Mouse (Mus musculus): ENCODE measurements at regions not wholly inside any gene's neighbourhood (a gene's known extent, or its start where the extent isn't known, plus 50 kb on each side); places are given as distances from the start of the nearest gene placed in this dataset.

DNA sequence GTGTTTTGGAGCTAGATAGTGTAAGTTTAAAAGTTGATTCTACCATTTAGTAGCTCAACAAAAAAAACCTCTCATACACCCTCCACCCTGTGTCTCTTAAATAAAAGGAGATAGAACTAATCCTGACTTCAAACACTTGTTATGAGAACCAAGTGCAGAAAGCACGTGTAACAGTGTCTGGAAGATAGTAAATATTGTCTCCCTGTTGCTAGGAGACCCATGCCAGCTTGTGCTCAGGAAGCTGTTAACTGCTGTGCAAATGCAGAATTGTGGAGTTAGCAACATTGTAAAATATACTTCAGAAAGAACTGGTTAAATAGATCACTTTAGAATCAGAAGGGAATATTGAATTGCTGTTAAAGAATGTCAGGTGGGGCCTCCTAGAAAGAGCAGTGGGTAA lies 496.7 kb upstream of the Ptger4 start:
- H3K79me2 ChIP-seq (ENCODE audit: control insufficient read depth, insufficient read depth, low read length, poor library complexity) = no peaks in the 10 kb centered on the region
- no peak overlapping the region for H3K27ac ChIP-seq (ENCODE audit: control insufficient read depth, low read depth, low read length)
- H3K4me1 ChIP-seq (ENCODE audit: control insufficient read depth in 1 of 2, insufficient read depth in 2 of 2, low read length in 2 of 2) = no peaks in the 10 kb centered on the region
- H3K9ac ChIP-seq (ENCODE audit: control insufficient read depth, low read depth, low read length, poor library complexity, severe bottlenecking) = no peak overlapping the region
- TF ChIP-seq RAD21 (IDR thresholded peaks at IDR 0.05; ENCODE audit: low read depth, low read length) (no peak), EP300 (IDR thresholded peaks at IDR 0.05; ENCODE audit: low read depth in 1 of 2, low read length in 2 of 2) (no peak), TCF12 (IDR thresholded peaks at IDR 0.05; ENCODE audit: low read depth, low read length) (no peak), GABPA (IDR thresholded peaks at IDR 0.05; ENCODE audit: low read depth, low read length) (no peak), SMC3 (IDR thresholded peaks at IDR 0.05; ENCODE audit: low read depth, low read length) (no peak), JUND (IDR thresholded peaks at IDR 0.05; ENCODE audit: low read depth, low read length) (no peak)
- no peaks in the 10 kb centered on the region for H3K27me3 ChIP-seq (ENCODE audit: control insufficient read depth in 1 of 2, insufficient read depth in 2 of 2, low read length in 2 of 2)
- no peaks in the 10 kb centered on the region for H3K36me3 ChIP-seq (ENCODE audit: control insufficient read depth in 1 of 2, insufficient read depth in 2 of 2, low read length in 2 of 2)
- H3K4me3 ChIP-seq (ENCODE audit: control insufficient read depth in 1 of 2, insufficient read depth in 1 of 2, low read depth in 2 of 2, low read length in 2 of 2) = no peak overlapping the region
- no peak for DNase-seq (ENCODE audit: low read depth, low spot score)
- no peaks in the 10 kb centered on the region for H3K9me3 ChIP-seq (replicated peaks; ENCODE audit: insufficient read depth, low read length)

DNA sequence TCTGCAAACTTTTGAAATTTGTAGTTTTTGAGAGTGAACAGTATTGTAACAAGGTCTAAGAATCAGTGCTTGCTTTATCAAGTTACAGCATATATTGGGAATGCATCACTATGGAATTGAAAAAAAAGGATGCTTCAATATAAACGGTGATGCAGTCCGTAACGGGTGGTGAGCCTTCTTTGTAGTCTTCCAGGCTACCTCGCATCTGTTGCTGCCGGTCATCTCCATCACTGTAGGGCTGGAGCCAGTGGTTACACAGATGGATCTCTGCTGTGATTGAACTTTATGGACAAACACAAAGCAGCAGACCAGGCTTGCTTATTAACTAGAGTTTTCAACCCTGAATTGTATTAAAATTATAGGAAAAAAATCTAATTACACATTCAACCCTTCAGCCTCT lies 499.9 kb upstream of the Ptger4 start:
- H3K27me3 ChIP-seq (ENCODE audit: control insufficient read depth in 1 of 2, insufficient read depth in 2 of 2, low read length in 2 of 2) = no peaks in the 10 kb centered on the region

DNA sequence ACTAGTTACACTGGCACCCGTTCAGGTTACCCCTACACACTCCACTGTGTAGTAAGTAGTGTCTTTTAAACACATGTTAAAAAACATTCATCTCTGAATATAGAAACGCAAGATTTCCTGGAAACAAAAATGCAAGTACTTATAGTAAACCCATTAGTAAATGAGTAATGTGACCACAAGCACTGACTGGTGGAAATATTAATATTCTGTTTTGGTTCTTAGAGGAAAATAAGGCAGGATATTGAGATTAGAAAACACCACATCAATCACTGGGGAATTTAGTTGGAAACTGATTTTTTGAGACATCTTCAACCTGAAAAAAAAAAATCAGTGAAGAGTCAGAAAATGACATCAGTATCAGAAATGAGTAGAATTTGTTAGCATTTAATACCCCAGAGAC lies 514.7 kb upstream of the Ptger4 start:
- Histone ChIP-seq H3K4me1 (ENCODE audit: control insufficient read depth in 1 of 2, insufficient read depth in 2 of 2, low read length in 2 of 2) (no peaks in the 10 kb centered on the region), H3K9ac (ENCODE audit: control insufficient read depth, low read depth, low read length, poor library complexity, severe bottlenecking) (no peak overlapping the region), H3K27ac (ENCODE audit: control insufficient read depth, low read depth, low read length) (no peak overlapping the region), H3K27me3 (ENCODE audit: control insufficient read depth in 1 of 2, insufficient read depth in 2 of 2, low read length in 2 of 2) (no peaks in the 10 kb centered on the region), H3K9me3 (replicated peaks; ENCODE audit: insufficient read depth, low read length) (no peaks in the 10 kb centered on the region), H3K79me2 (ENCODE audit: control insufficient read depth, insufficient read depth, low read length, poor library complexity) (no peaks in the 10 kb centered on the region), H3K4me3 (ENCODE audit: control insufficient read depth in 1 of 2, insufficient read depth in 1 of 2, low read depth in 2 of 2, low read length in 2 of 2) (no peak overlapping the region), H3K36me3 (ENCODE audit: control insufficient read depth in 1 of 2, insufficient read depth in 2 of 2, low read length in 2 of 2) (no peaks in the 10 kb centered on the region)
- TF ChIP-seq ETS1 (IDR thresholded peaks at IDR 0.05; ENCODE audit: low read depth, low read length) (no peak), USF2 (IDR thresholded peaks at IDR 0.05; ENCODE audit: borderline replicate concordance in 1 of 2, insufficient read depth in 1 of 2, low read depth in 1 of 2, low read length in 2 of 2) (no peak), ZMIZ1 (IDR thresholded peaks at IDR 0.05; ENCODE audit: low read depth, low read length) (no peak)
- DNase-seq (ENCODE audit: low read depth, low spot score) = no peak

More for the DNA sequence above, 499.9 kb upstream of the Ptger4 start:
- H3K27ac ChIP-seq (ENCODE audit: control insufficient read depth, low read depth, low read length) = no peak overlapping the region
- H3K9ac ChIP-seq (ENCODE audit: control insufficient read depth, low read depth, low read length, poor library complexity, severe bottlenecking) = no peak overlapping the region
- no peaks in the 10 kb centered on the region for H3K79me2 ChIP-seq (ENCODE audit: control insufficient read depth, insufficient read depth, low read length, poor library complexity)
- no peaks in the 10 kb centered on the region for H3K9me3 ChIP-seq (replicated peaks; ENCODE audit: insufficient read depth, low read length)
- H3K36me3 ChIP-seq (ENCODE audit: control insufficient read depth in 1 of 2, insufficient read depth in 2 of 2, low read length in 2 of 2) = no peaks in the 10 kb centered on the region
- H3K4me3 ChIP-seq (ENCODE audit: control insufficient read depth in 1 of 2, insufficient read depth in 1 of 2, low read depth in 2 of 2, low read length in 2 of 2) = no peak overlapping the region
- H3K4me1 ChIP-seq (ENCODE audit: control insufficient read depth in 1 of 2, insufficient read depth in 2 of 2, low read length in 2 of 2) = no peaks in the 10 kb centered on the region
- DNase-seq (ENCODE audit: low read depth, low spot score) = no peak
- no peak for TF ChIP-seq GATA1 (IDR thresholded peaks at IDR 0.05; ENCODE audit: low read depth, low read length)
- no peak for TF ChIP-seq NRF1 (IDR thresholded peaks at IDR 0.05; ENCODE audit: insufficient read depth, low read depth, low read length, poor library complexity, severe bottlenecking)
- no peak for TF ChIP-seq MAFK (IDR thresholded peaks at IDR 0.05; ENCODE audit: borderline replicate concordance, low read depth, low read length)
- TF ChIP-seq POLR2AphosphoS5 (IDR thresholded peaks at IDR 0.05; ENCODE audit: borderline replicate concordance, low read depth, low read length) = no peak
- TF ChIP-seq ZC3H11A (IDR thresholded peaks at IDR 0.05; ENCODE audit: low read depth, low read length) = no peak
- no peak for TF ChIP-seq JUND (IDR thresholded peaks at IDR 0.05; ENCODE audit: low read depth, low read length)
- no peak for TF ChIP-seq CTCF (IDR thresholded peaks at IDR 0.05 in 2 of 3, conservative IDR thresholded peaks at IDR 0.05 in 1 of 3; ENCODE audit: control insufficient read depth in 1 of 3, insufficient read depth in 1 of 3, low read depth in 2 of 3, low read length in 3 of 3, poor library complexity in 1 of 3, severe bottlenecking in 1 of 3)
- no peak for TF ChIP-seq BHLHE40 (IDR thresholded peaks at IDR 0.05; ENCODE audit: borderline replicate concordance, low read depth, low read length)
- no peak for TF ChIP-seq CHD2 (IDR thresholded peaks at IDR 0.05; ENCODE audit: low read length)
- TF ChIP-seq TCF12 (IDR thresholded peaks at IDR 0.05; ENCODE audit: low read depth, low read length) = no peak
- TF ChIP-seq CHD1 (IDR thresholded peaks at IDR 0.05; ENCODE audit: low read depth, low read length) = no peak
- TF ChIP-seq UBTF (IDR thresholded peaks at IDR 0.05; ENCODE audit: borderline replicate concordance, insufficient read depth, low read depth, low read length) = no peak
- no peak for TF ChIP-seq RCOR1 (IDR thresholded peaks at IDR 0.05; ENCODE audit: low read depth, low read length)
- TF ChIP-seq POLR2A (IDR thresholded peaks at IDR 0.05; ENCODE audit: control insufficient read depth in 1 of 2, insufficient read depth in 1 of 2, low read depth in 1 of 2, low read length in 2 of 2, poor library complexity in 1 of 2) = no peak
- TF ChIP-seq KAT2A (conservative IDR thresholded peaks at IDR 0.05; ENCODE audit: low read depth, low read length) = no peak
- TF ChIP-seq EP300 (IDR thresholded peaks at IDR 0.05; ENCODE audit: low read depth in 1 of 2, low read length in 2 of 2) = no peak
- TF ChIP-seq POLR2AphosphoS2 (IDR thresholded peaks at IDR 0.05; ENCODE audit: low read length) = no peak
- no peak for TF ChIP-seq SIN3A (IDR thresholded peaks at IDR 0.05; ENCODE audit: low read length)
- no peak for TF ChIP-seq MYC (IDR thresholded peaks at IDR 0.05; ENCODE audit: low read depth, low read length)
- TF ChIP-seq ELF1 (IDR thresholded peaks at IDR 0.05; ENCODE audit: low read depth, low read length) = no peak

All from MEL (cell line).